Mouse (Mus musculus) lung, postnatal 0 days (tissue): Measurements from ENCODE around the gene Ranbp3. TPM values are rescaled to one million over a fixed set of nuclear protein-coding genes. Genes with fewer than 3 reads are reported as not detected.

ENCODE experiments used
- ATAC-seq: fragments of 200-750 bp; cut with Nextera tagmentation; 2 replicates; pipeline ENCODE4 v1.8.0; 2017; ENCODE audit warnings: moderate library complexity
- DNase-seq: peaks from one replicate; pipeline ENCODE4 v3.0.0-alpha.2; 2016; ENCODE audit warnings: low spot score
- H3K27ac ChIP-seq: fragments of 300-500 bp; sonication (generic); 2 replicates; pipeline ENCODE4 v1.5.1; 2014; ENCODE audit warnings: antibody characterized with exemption, mild to moderate bottlenecking, low read length, mixed read lengths
- H3K27me3 ChIP-seq: fragments of 300-500 bp; sonication (generic); replicated peaks from 2 replicates; pipeline ENCODE4 v1.6.1; 2014; ENCODE audit warnings: low read length, mixed read lengths; ENCODE audit not compliant: insufficient read depth
- H3K36me3 ChIP-seq: fragments of 300-500 bp; sonication (generic); 2 replicates; pipeline ENCODE4 v1.6.1; 2014; ENCODE audit warnings: low read length, mixed read lengths; ENCODE audit not compliant: insufficient read depth
- H3K4me1 ChIP-seq: fragments of 300-500 bp; sonication (generic); 2 replicates; pipeline ENCODE4 v1.6.1; 2014; ENCODE audit warnings: antibody characterized with exemption, low read depth, low read length, mixed read lengths; ENCODE audit not compliant: insufficient read depth
- H3K4me2 ChIP-seq: fragments of 300-500 bp; sonication (generic); replicated peaks from 2 replicates; pipeline ENCODE4 v1.6.1; 2014; ENCODE audit warnings: low read depth, mild to moderate bottlenecking, low read length, moderate library complexity, mixed read lengths
- H3K4me3 ChIP-seq: fragments of 300-500 bp; sonication (generic); 2 replicates; pipeline ENCODE4 v1.5.1; 2014; ENCODE audit warnings: low read depth, low read length
- H3K9ac ChIP-seq: fragments of 300-500 bp; sonication (generic); replicated peaks from 2 replicates; pipeline ENCODE4 v1.6.1; 2014; ENCODE audit warnings: low read depth, mild to moderate bottlenecking
- H3K9me3 ChIP-seq: fragments of 300-500 bp; sonication (generic); 2 replicates; pipeline ENCODE4 v1.6.1; 2016; ENCODE audit warnings: low read length, mixed read lengths
- CTCF ChIP-seq: IDR thresholded peaks from 2 replicates; pipeline ENCODE4 v1.5.1; 2016; ENCODE audit warnings: antibody characterized with exemption, mild to moderate bottlenecking
- EP300 ChIP-seq: IDR thresholded peaks from 2 replicates; pipeline ENCODE4 v1.6.1; 2016; ENCODE audit warnings: antibody characterized with exemption, mild to moderate bottlenecking, control low read depth
- WGBS: fragments of 180-500 bp; shearing (Covaris S2); extraction: QIAGEN DNeasy Blood & Tissue Kit; methylation state at CpG from one replicate; pipeline ENCODE4 v1.1.7; 2014; 5-methylcytosine and 5-hydroxymethylcytosine counted together
- polyA plus RNA-seq: library from polyadenylated mRNA; unstranded; fragments of >200 nt; fragmentation: Nextera tagmentation; extraction: Ambion mirVana; gene quantifications from 2 replicates; pipeline ENCODE4 v1.2.1, GENCODE M21; 2015

Ranbp3 gene
- polyA plus RNA-seq, 1 experiment from 2014 or later = 42.6 TPM

DNA sequence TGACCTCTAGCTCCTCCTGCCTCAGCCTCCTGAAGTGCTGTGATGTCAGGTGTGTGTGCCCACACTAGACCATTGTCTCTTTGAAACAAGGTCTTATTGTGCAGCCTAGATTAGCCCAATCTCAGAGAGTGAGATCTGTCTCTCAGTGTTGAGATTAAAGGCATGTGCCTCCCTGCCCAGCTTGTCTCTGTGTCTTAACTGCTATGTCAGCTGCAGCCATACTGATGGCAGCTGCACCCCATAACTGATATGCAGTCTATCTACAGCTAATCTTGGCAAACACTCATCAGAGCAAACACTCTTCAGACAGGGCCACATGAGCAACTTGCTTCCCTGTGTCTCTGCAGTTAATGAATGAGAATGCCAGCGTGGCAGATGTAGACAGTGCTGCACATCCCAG, 33.4 kb downstream of the Ranbp3 start:
- DNase-seq = no peak

GRCm38 (mm10) chr17:56708692-56709091, 35.6 kb downstream of the Ranbp3 start:
- H3K4me3 ChIP-seq = no peak overlapping the region
- no peak overlapping the region for H3K4me2 ChIP-seq
- TF ChIP-seq CTCF (no peak), EP300 (no peak)
- 77% methylated on average over 4 of the region's 4 CpGs for WGBS
- H3K27me3 ChIP-seq = no peaks in the 10 kb centered on the region
- DNase-seq (no peak), ATAC-seq (no peak)
- H3K4me1 ChIP-seq = no peaks in the 10 kb centered on the region
- H3K36me3 ChIP-seq = peaks cover 64% of the 10 kb centered on the region
- H3K9me3 ChIP-seq = no peaks in the 10 kb centered on the region
- H3K9ac ChIP-seq = no peak overlapping the region
- H3K27ac ChIP-seq = no peak overlapping the region

More for the DNA sequence above, 33.4 kb downstream of the Ranbp3 start:
- Histone ChIP-seq H3K36me3 (peaks cover 67% of the 10 kb centered on the region), H3K4me2 (no peak overlapping the region), H3K27ac (no peak overlapping the region), H3K4me1 (no peaks in the 10 kb centered on the region), H3K9me3 (no peaks in the 10 kb centered on the region), H3K9ac (no peak overlapping the region), H3K4me3 (no peak overlapping the region), H3K27me3 (no peaks in the 10 kb centered on the region)
- no peak for TF ChIP-seq CTCF
- TF ChIP-seq EP300 = no peak
- ATAC-seq = no peak
- 95% methylated on average over 1 of the region's 1 CpGs for WGBS

DNA sequence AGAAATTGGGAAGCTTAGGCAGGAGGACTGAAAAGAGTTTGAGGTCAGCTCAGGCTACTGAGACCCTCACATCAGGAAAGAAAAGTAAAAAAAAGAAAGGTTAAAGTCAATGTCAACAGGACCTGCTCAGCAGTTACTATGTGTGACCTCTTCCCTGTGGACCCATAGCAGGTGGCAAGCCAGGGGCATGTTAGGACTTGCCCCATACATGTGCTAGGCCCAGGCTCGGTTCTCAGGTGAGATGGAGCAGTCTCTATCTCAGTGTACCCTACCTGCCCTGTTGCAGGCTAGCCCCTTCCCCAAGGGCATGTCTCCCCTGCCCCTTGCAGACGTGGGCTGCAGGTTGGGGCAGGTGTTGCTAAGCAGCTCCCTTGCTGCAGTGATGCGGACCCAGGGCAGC, 36.6 kb downstream of the Ranbp3 start:
- H3K4me3 ChIP-seq = no peak overlapping the region
- no peak overlapping the region for H3K4me2 ChIP-seq

GRCm38 (mm10) chr17:56715360-56715759, 42.3 kb downstream of the Ranbp3 start:
- Histone ChIP-seq H3K4me3 (no peak overlapping the region), H3K27ac (no peak overlapping the region), H3K4me1 (peaks cover 12% of the 10 kb centered on the region; the same call in 1 of the 2 replicates), H3K9ac (no peak overlapping the region), H3K36me3 (peaks cover 21% of the 10 kb centered on the region), H3K9me3 (no peaks in the 10 kb centered on the region), H3K27me3 (no peaks in the 10 kb centered on the region), H3K4me2 (no peak overlapping the region)
- 55% methylated on average over 11 of the region's 11 CpGs for WGBS
- ATAC-seq (no peak), DNase-seq (no peak)
- TF ChIP-seq CTCF = no peak
- TF ChIP-seq EP300 = no peak

More for the DNA sequence above, 36.6 kb downstream of the Ranbp3 start:
- TF ChIP-seq CTCF = no peak
- no peak for TF ChIP-seq EP300
- ATAC-seq (no peak), DNase-seq (no peak)
- WGBS = 83% methylated on average over 3 of the region's 3 CpGs
- no peaks in the 10 kb centered on the region for H3K27me3 ChIP-seq
- H3K9me3 ChIP-seq = no peaks in the 10 kb centered on the region
- H3K9ac ChIP-seq = no peak overlapping the region
- H3K4me1 ChIP-seq = no peaks in the 10 kb centered on the region
- H3K36me3 ChIP-seq = peaks cover 56% of the 10 kb centered on the region
- no peak overlapping the region for H3K27ac ChIP-seq

DNA sequence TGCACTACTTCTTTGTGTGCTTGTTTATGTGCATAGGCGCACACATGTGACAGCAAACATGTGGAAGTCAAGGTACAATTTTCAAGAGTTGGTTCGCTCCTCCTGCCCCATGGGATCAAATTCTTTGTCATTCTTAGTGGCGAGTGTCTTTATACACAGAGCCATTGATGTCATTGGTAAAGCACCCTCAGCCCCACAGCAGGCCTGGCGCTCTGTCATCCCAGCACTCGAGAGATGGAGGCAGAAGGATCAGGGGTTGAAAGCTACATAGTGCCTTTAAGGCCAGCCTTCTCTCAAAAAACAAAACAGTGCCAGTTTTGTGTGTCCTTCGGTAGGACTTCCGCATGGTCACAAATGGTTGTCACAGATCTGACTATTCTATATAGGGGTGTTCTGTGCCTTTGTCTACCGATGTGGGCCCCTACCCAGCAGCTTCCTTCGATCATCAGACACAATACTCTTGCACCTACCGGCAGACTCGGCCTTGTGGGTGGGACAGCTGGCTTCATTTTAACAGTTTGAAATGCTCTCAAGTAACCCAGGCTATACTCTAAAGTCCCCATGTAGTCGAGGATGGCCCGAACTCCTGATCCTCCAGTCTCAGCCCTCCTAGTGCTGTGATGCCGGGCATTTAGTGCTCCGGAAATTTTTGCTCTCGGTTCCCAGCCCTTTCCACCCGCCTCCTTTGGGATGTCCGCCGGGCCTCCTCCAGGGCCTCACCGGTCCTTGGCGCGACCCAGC, 43.0 kb downstream of the Ranbp3 start:
- DNase-seq = no peak
- no peak for ATAC-seq
- H3K4me3 ChIP-seq = peak overlapping the region; percentile 85
- H3K4me2 ChIP-seq = peak overlapping the region; percentile 81
- peak overlapping the region; percentile 39; the same call in 1 of the 2 replicates for H3K27ac ChIP-seq
- WGBS = 23% methylated on average over 22 of the region's 22 CpGs
- peak overlapping the region; percentile 20; the same call in 1 of the 2 replicates for H3K9ac ChIP-seq
- no peaks in the 10 kb centered on the region for H3K27me3 ChIP-seq
- peaks cover 14% of the 10 kb centered on the region for H3K36me3 ChIP-seq
- H3K4me1 ChIP-seq = peaks cover 12% of the 10 kb centered on the region; the same call in 1 of the 2 replicates
- no peaks in the 10 kb centered on the region for H3K9me3 ChIP-seq
- no peak for TF ChIP-seq CTCF
- TF ChIP-seq EP300 = no peak

GRCm38 (mm10) chr17:56716655-56717362, 43.7 kb downstream of the Ranbp3 start:
- Histone ChIP-seq H3K4me1 (peaks cover 12% of the 10 kb centered on the region; the same call in 1 of the 2 replicates), H3K27ac (peak overlapping the region; percentile 62), H3K4me2 (peak overlapping the region; percentile 81), H3K9ac (peak overlapping the region; percentile 20; the same call in 1 of the 2 replicates), H3K36me3 (peaks cover 6% of the 10 kb centered on the region), H3K4me3 (peak overlapping the region; percentile 85), H3K9me3 (no peaks in the 10 kb centered on the region), H3K27me3 (no peaks in the 10 kb centered on the region)
- under 1% methylated on average over 27 of the region's 55 CpGs for WGBS
- peak; percentile 99 for DNase-seq
- TF ChIP-seq CTCF = no peak
- TF ChIP-seq EP300 = no peak
- peak; percentile 92 for ATAC-seq
